20 mouse cellular contexts compared by ENCODE assay signal in genomic region chr10:67129531-67129930, GRCm38 (mm10). TPM values are rescaled to one million over a fixed set of nuclear protein-coding genes. Genes with fewer than 3 reads are reported as not detected.
A peak's percentile ranks its signal among the peaks of the same experiment; 100 is the strongest.
DNase-seq lines count a peak whose midpoint lies in the region; ATAC-seq and TF ChIP-seq lines count a peak whose summit lies in the region.
"Had no signal": no experiment of that assay in that cellular context is flagged by ENCODE, and none has a peak within 500 bp of the region (broad histone marks: within the 10 kb centered on the region; RNA-seq: fewer than 3 reads in every experiment).

No protein-coding gene starts in this region.

- 5% methylated on average over 1 of the region's 1 CpGs for WGBS in liver, adult 2 months
- 79% methylated on average over 1 of the region's 1 CpGs for WGBS in liver, postnatal 0 days (ENCODE audit: insufficient replicate concordance)
- WGBS in liver, embryonic 12.5 days (ENCODE audit: insufficient replicate concordance): 68% methylated on average over 1 of the region's 1 CpGs

- H3K27me3 ChIP-seq in liver, adult 2 months (ENCODE audit: control insufficient read depth, insufficient read depth, low read length): no peaks in the 10 kb centered on the region
- peaks cover 2% of the 10 kb centered on the region; the same call in 1 of the 2 replicates for H3K27me3 ChIP-seq in liver, postnatal 0 days (ENCODE audit: insufficient read depth, low read length)
- H3K27me3 ChIP-seq in liver, embryonic 12.5 days (replicated peaks): peaks cover 38% of the 10 kb centered on the region
- H3K27me3 ChIP-seq: embryonic facial prominence, embryonic 15.5 days; heart, embryonic 12.5 days; neural tube, embryonic 12.5 days had no signal

- no peak for TF ChIP-seq CTCF in liver, adult 2 months (IDR thresholded peaks at IDR 0.05; ENCODE audit: low read depth, low read length)
- no peak for TF ChIP-seq CTCF in liver, postnatal 0 days (IDR thresholded peaks at IDR 0.05; ENCODE audit: low read depth)

- no peak for TF ChIP-seq EP300 in liver, postnatal 0 days (IDR thresholded peaks at IDR 0.05; ENCODE audit: low read depth)

- no peak overlapping the region for H3K27ac ChIP-seq in liver, adult 2 months (replicated peaks; ENCODE audit: insufficient read depth, low read depth, low read length)
- H3K27ac ChIP-seq in liver, postnatal 0 days (ENCODE audit: low read depth): no peak overlapping the region
- H3K27ac ChIP-seq in liver, embryonic 12.5 days: no peak overlapping the region
- H3K27ac ChIP-seq: embryonic facial prominence, embryonic 15.5 days; forebrain, embryonic 10.5 days; neural tube, embryonic 12.5 days; stomach, postnatal 0 days had no signal

- peaks cover 23% of the 10 kb centered on the region for H3K79me2 ChIP-seq in liver, adult 2 months (ENCODE audit: control insufficient read depth, insufficient read depth, low read length)

- H3K4me1 ChIP-seq in liver, adult 2 months (ENCODE audit: control insufficient read depth, insufficient read depth, low read length): peaks cover 6% of the 10 kb centered on the region; the same call in 1 of the 2 replicates
- H3K4me1 ChIP-seq in liver, postnatal 0 days (ENCODE audit: insufficient read depth): peaks cover 5% of the 10 kb centered on the region; the same call in 1 of the 2 replicates
- peaks cover 25% of the 10 kb centered on the region for H3K4me1 ChIP-seq in liver, embryonic 12.5 days

- H3K4me3 ChIP-seq in liver, adult 2 months (ENCODE audit: insufficient read depth, low read depth, low read length): no peak overlapping the region
- no peak overlapping the region for H3K4me3 ChIP-seq in liver, postnatal 0 days (ENCODE audit: low read depth, low read length)
- H3K4me3 ChIP-seq in liver, embryonic 12.5 days: no peak overlapping the region
- H3K4me3 ChIP-seq: embryonic facial prominence, embryonic 15.5 days; forebrain, embryonic 10.5 days; heart, embryonic 12.5 days; neural tube, embryonic 12.5 days had no signal

- H3K4me2 ChIP-seq in liver, postnatal 0 days (ENCODE audit: low read depth, low read length): no peak overlapping the region
- H3K4me2 ChIP-seq in liver, embryonic 12.5 days: no peak overlapping the region
- H3K4me2 ChIP-seq: embryonic facial prominence, embryonic 15.5 days; heart, embryonic 12.5 days; midbrain, embryonic 11.5 days; neural tube, embryonic 12.5 days had no signal

- no peak overlapping the region for H3K9ac ChIP-seq in liver, adult 2 months (ENCODE audit: low read depth, low read length)
- H3K9ac ChIP-seq in liver, postnatal 0 days (replicated peaks): no peak overlapping the region
- no peak overlapping the region for H3K9ac ChIP-seq in liver, embryonic 12.5 days
- H3K9ac ChIP-seq: embryonic facial prominence, embryonic 15.5 days; heart, embryonic 12.5 days; neural tube, embryonic 12.5 days had no signal

- ATAC-seq in cerebellum, adult (ENCODE audit: insufficient number of reproducible peaks, low FRiP score, low TSS enrichment): peak; percentile 75
- ATAC-seq in liver, postnatal 0 days: no peak
- no peak for ATAC-seq in liver, embryonic 12.5 days
- ATAC-seq: hindbrain, embryonic 16.5 days had no signal

- TF ChIP-seq POLR2A in liver, adult 2 months (IDR thresholded peaks at IDR 0.05; ENCODE audit: extremely low read depth, insufficient read depth, low read length): no peak

- DNase-seq in cerebellum, postnatal 4 days (ENCODE audit: low spot score in 2 of 2): no peak
- peak; percentile 71 for DNase-seq in liver, adult 2 months (ENCODE audit: extremely low read depth, low read depth, low spot score)
- no peak for DNase-seq in liver, postnatal 0 days
- peak; percentile 58 for DNase-seq in cerebellum, adult 11 months
- peak; percentile 72 to 78 for DNase-seq in cerebellum, postnatal 25 days
- DNase-seq in c-Kit-positive CD71-positive TER-119-positive erythroid progenitor cells, embryonic 14.5 days (ENCODE audit: low spot score): no peak
- DNase-seq: gastrocnemius, postnatal 14 days; heart, postnatal 36 days; kidney, adult 11 months; lung, adult 18-20 months; thymus, postnatal 4 days had no signal

- H3K9me3 ChIP-seq in liver, postnatal 0 days (ENCODE audit: low read length): no peaks in the 10 kb centered on the region
- H3K9me3 ChIP-seq in liver, embryonic 12.5 days (replicated peaks): no peaks in the 10 kb centered on the region
- H3K9me3 ChIP-seq: embryonic facial prominence, embryonic 15.5 days; forebrain, embryonic 10.5 days; heart, embryonic 12.5 days; neural tube, embryonic 12.5 days had no signal

- H3K36me3 ChIP-seq in liver, adult 2 months (ENCODE audit: control insufficient read depth, insufficient read depth, low read length): no peaks in the 10 kb centered on the region
- no peaks in the 10 kb centered on the region for H3K36me3 ChIP-seq in liver, postnatal 0 days (replicated peaks; ENCODE audit: insufficient read depth, low read length)
- H3K36me3 ChIP-seq in liver, embryonic 12.5 days: no peaks in the 10 kb centered on the region
- H3K36me3 ChIP-seq: embryonic facial prominence, embryonic 15.5 days; forebrain, embryonic 10.5 days; heart, embryonic 12.5 days; neural tube, embryonic 12.5 days had no signal

RNA-seq across cellular contexts. Expression of gene Reep3, which starts 32.8 kb away (rescaled TPM):
- total RNA-seq in liver, adult 2 months (2014; rRNA removed): 36.1 and 38.8 TPM in 2 replicates
- 21.6 and 24.8 TPM in 2 replicates for polyA plus RNA-seq in liver, adult 2 months (2012; rRNA removed)
- 18.5 and 19.6 TPM in 2 replicates for polyA plus RNA-seq in liver, postnatal 0 days (2015; fragmentation: Nextera tagmentation; extraction: Ambion mirVana)
- 8.7 and 8.8 TPM in 2 replicates for polyA plus RNA-seq in liver, embryonic 12.5 days (2016; fragmentation: Nextera tagmentation; extraction: Ambion mirVana)

RNA-seq across cellular contexts. Expression of gene Jmjd1c, which starts 33.6 kb away (rescaled TPM):
- total RNA-seq in liver, adult 2 months (2014; rRNA removed): 44.8 and 48.3 TPM in 2 replicates
- polyA plus RNA-seq in liver, adult 2 months (2012; rRNA removed): 5.7 and 5.8 TPM in 2 replicates
- polyA plus RNA-seq in liver, postnatal 0 days (2015; fragmentation: Nextera tagmentation; extraction: Ambion mirVana): 15.0 and 15.7 TPM in 2 replicates
- 16.1 and 16.3 TPM in 2 replicates for polyA plus RNA-seq in liver, embryonic 12.5 days (2016; fragmentation: Nextera tagmentation; extraction: Ambion mirVana)

Comparison
In these comparisons a context has a peak if more than half of its experiments do, and no peak if none do; other contexts are left out.
1. DNase-seq: peak in liver, adult 2 months (single experiment), cerebellum, adult 11 months (single experiment) and cerebellum, postnatal 25 days (2 of 2); none in cerebellum, postnatal 4 days (0 of 2), liver, postnatal 0 days (single experiment) and c-Kit-positive CD71-positive TER-119-positive erythroid progenitor cells, embryonic 14.5 days (single experiment).